Mouse (Mus musculus) activated CD4-positive, CD25-positive, alpha-beta regulatory T cell (primary cell): ENCODE measurements around the gene Chsy1. TPM values are rescaled to one million over a fixed set of nuclear protein-coding genes. Genes with fewer than 3 reads are reported as not detected.

Experiments
- polyA plus RNA-seq, 2 experiments: library from polyadenylated mRNA; unstranded; fragments of 100-300 nt; shearing (Covaris generic); gene quantifications; one replicate each; pipeline ENCODE4 v1.2.1; 2017

Gene Chsy1
- polyA plus RNA-seq = 10 to 100 TPM in 1 of 2 experiments, 1 to 10 TPM in 1; 9.1 to 21.7 TPM

GRCm38 (mm10) chr7:66108961-66109854, at the start of gene Chsy1:
Gene Chsy1, plus strand, starts transcription at chr7:66109515.

GRCm38 (mm10) chr7:66079364-66080230, 29.7 kb upstream of the Chsy1 start, which contains the start of gene Selenos:
Gene Selenos, plus strand, starts transcription at chr7:66079649.

Other genes with a start within 250 kb of the Chsy1 start
- gene Pcsk6, start 247.8 kb upstream of the Chsy1 start, polyA plus RNA-seq = not detected
- not detected for gene Gm45213, start 65.9 kb upstream of the Chsy1 start, polyA plus RNA-seq
- gene Snrpa1, start 50.5 kb upstream of the Chsy1 start, polyA plus RNA-seq = 100 to 1,000 TPM; 107 to 135 TPM
- gene Selenos, start 29.9 kb upstream of the Chsy1 start, polyA plus RNA-seq = 100 to 1,000 TPM; 141 to 143 TPM